Mouse (Mus musculus): ENCODE measurements around the gene Nbas. TPM values are rescaled to one million over a fixed set of nuclear protein-coding genes. Genes with fewer than 3 reads are reported as not detected.

Gene Nbas
- 17.1 and 18.4 TPM in 2 replicates for polyA plus RNA-seq (2016; fragmentation: Nextera tagmentation; extraction: Ambion mirVana)

GRCm38 (mm10) chr12:13268826-13269449 is at the start of gene Nbas:
Nbas (plus strand) TSS chr12:13269133.
- 0 out of 2 replicates have a peak within 1 kb of the TSS, but pooled peaks have one; percentile 45 for H3K27ac ChIP-seq
- ATAC-seq (ENCODE audit: insufficient number of reproducible peaks, insufficient read depth, low FRiP score, low TSS enrichment, low read depth): peak; percentile 86
- H3K9me3 ChIP-seq: no peaks in the 10 kb centered on the region
- peak within 1 kb of the TSS; percentile 86 for H3K4me3 ChIP-seq (replicated peaks)
- 5% methylated on average over 38 of the region's 38 CpGs for WGBS
- H3K9ac ChIP-seq (replicated peaks): peak within 1 kb of the TSS; percentile 81
- H3K4me2 ChIP-seq: peak within 1 kb of the TSS; percentile 87
- H3K27me3 ChIP-seq: no peaks in the 10 kb centered on the region
- H3K4me1 ChIP-seq (replicated peaks): peaks cover 7% of the 10 kb centered on the region; the same call in 1 of the 2 replicates
- no peaks in the 10 kb centered on the region for H3K36me3 ChIP-seq

GRCm38 (mm10) chr12:13242453-13242852 is 26.5 kb upstream of the Nbas start:
- H3K9me3 ChIP-seq: no peaks in the 10 kb centered on the region
- H3K27me3 ChIP-seq: no peaks in the 10 kb centered on the region
- H3K9ac ChIP-seq (replicated peaks): no peak overlapping the region
- H3K4me2 ChIP-seq: no peak overlapping the region
- no peaks in the 10 kb centered on the region for H3K4me1 ChIP-seq (replicated peaks)
- no peak overlapping the region for H3K4me3 ChIP-seq (replicated peaks)
- no peak for ATAC-seq (ENCODE audit: insufficient number of reproducible peaks, insufficient read depth, low FRiP score, low TSS enrichment, low read depth)
- peaks cover 58% of the 10 kb centered on the region for H3K36me3 ChIP-seq
- H3K27ac ChIP-seq: no peak overlapping the region

GRCm38 (mm10) chr12:13248691-13249572 is 20.0 kb upstream of the Nbas start, which contains the start of gene Ddx1:
Ddx1 (minus strand) TSS chr12:13249213.
- 2% methylated on average over 58 of the region's 59 CpGs for WGBS
- Histone ChIP-seq H3K27me3 (no peaks in the 10 kb centered on the region; the same call in 1 of the 2 replicates), H3K36me3 (peaks cover 7% of the 10 kb centered on the region), H3K9ac (replicated peaks) (peak within 1 kb of the TSS; percentile 88), H3K9me3 (no peaks in the 10 kb centered on the region), H3K4me2 (peak within 1 kb of the TSS; percentile 58), H3K4me1 (replicated peaks) (no peaks in the 10 kb centered on the region), H3K4me3 (replicated peaks) (peak within 1 kb of the TSS; percentile 88), H3K27ac (peak within 1 kb of the TSS; percentile 84)
- peak; percentile 69 for ATAC-seq (ENCODE audit: insufficient number of reproducible peaks, insufficient read depth, low FRiP score, low TSS enrichment, low read depth)

GRCm38 (mm10) chr12:13249573-13249919 is 19.4 kb upstream of the Nbas start:
- Histone ChIP-seq H3K36me3 (peaks cover under 1% of the 10 kb centered on the region), H3K27me3 (no peaks in the 10 kb centered on the region; the same call in 1 of the 2 replicates), H3K4me3 (replicated peaks) (peak overlapping the region; percentile 88), H3K4me2 (peak overlapping the region; percentile 58), H3K9ac (replicated peaks) (0 out of 2 replicates have a peak overlapping the region, but pooled peaks have one; percentile 88), H3K4me1 (replicated peaks) (no peaks in the 10 kb centered on the region), H3K27ac (no peak overlapping the region), H3K9me3 (no peaks in the 10 kb centered on the region)
- WGBS: 87% methylated on average over 3 of the region's 3 CpGs
- ATAC-seq (ENCODE audit: insufficient number of reproducible peaks, insufficient read depth, low FRiP score, low TSS enrichment, low read depth): peak; percentile 7; the same call in 1 of the 2 replicates

GRCm38 (mm10) chr12:13255068-13255467 is 13.9 kb upstream of the Nbas start:
- Histone ChIP-seq H3K4me1 (replicated peaks) (no peaks in the 10 kb centered on the region), H3K27me3 (peaks cover 4% of the 10 kb centered on the region; the same call in 1 of the 2 replicates), H3K9ac (replicated peaks) (no peak overlapping the region), H3K4me2 (no peak overlapping the region), H3K4me3 (replicated peaks) (no peak overlapping the region), H3K27ac (no peak overlapping the region), H3K9me3 (no peaks in the 10 kb centered on the region), H3K36me3 (no peaks in the 10 kb centered on the region)
- no peak for ATAC-seq (ENCODE audit: insufficient number of reproducible peaks, insufficient read depth, low FRiP score, low TSS enrichment, low read depth)
- 41% methylated on average over 3 of the region's 3 CpGs for WGBS

- no peak for ATAC-seq (ENCODE audit: insufficient number of reproducible peaks, insufficient read depth, low FRiP score, low TSS enrichment, low read depth)
- 61% methylated on average over 2 of the region's 2 CpGs for WGBS
- Histone ChIP-seq H3K27me3 (peaks cover 4% of the 10 kb centered on the region; the same call in 1 of the 2 replicates), H3K4me1 (replicated peaks) (no peaks in the 10 kb centered on the region), H3K4me2 (no peak overlapping the region), H3K4me3 (replicated peaks) (no peak overlapping the region), H3K36me3 (no peaks in the 10 kb centered on the region), H3K9ac (replicated peaks) (no peak overlapping the region), H3K9me3 (no peaks in the 10 kb centered on the region), H3K27ac (no peak overlapping the region)
Measured at GRCm38 (mm10) chr12:13255701-13256100, 13.2 kb upstream of the Nbas start.

DNA sequence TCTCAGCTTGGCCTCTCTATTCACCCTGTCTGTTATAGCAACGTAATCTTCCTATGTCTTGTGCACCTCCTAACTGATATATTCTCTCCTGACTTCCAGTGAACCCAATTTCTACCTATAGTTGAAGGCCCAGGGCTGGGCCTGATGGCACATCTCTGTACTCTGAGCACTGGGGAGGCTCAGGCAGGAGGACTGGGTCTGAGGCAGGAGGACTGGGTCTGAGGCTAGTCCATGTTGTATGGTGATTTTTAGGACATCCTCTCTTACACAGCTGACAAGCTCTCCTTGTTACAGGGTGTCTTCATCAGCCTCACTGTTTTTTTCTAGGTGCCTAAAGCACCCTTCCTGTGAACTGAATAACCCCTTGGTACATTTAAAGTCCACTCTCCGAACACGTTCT is 521 bp upstream of the Nbas start:
- Histone ChIP-seq H3K9me3 (no peaks in the 10 kb centered on the region), H3K4me2 (peak overlapping the region; percentile 87), H3K27me3 (no peaks in the 10 kb centered on the region), H3K4me3 (replicated peaks) (peak overlapping the region; percentile 86), H3K36me3 (no peaks in the 10 kb centered on the region), H3K27ac (no peak overlapping the region), H3K9ac (replicated peaks) (0 out of 2 replicates have a peak overlapping the region, but pooled peaks have one; percentile 81), H3K4me1 (replicated peaks) (peaks cover 7% of the 10 kb centered on the region; the same call in 1 of the 2 replicates)
- peak; percentile 52 for ATAC-seq (ENCODE audit: insufficient number of reproducible peaks, insufficient read depth, low FRiP score, low TSS enrichment, low read depth)
- 58% methylated on average over 3 of the region's 3 CpGs for WGBS

- no peaks in the 10 kb centered on the region for H3K36me3 ChIP-seq
- peak overlapping the region; percentile 81 for H3K9ac ChIP-seq (replicated peaks)
- 49% methylated on average over 16 of the region's 16 CpGs for WGBS
- no peaks in the 10 kb centered on the region for H3K9me3 ChIP-seq
- H3K4me3 ChIP-seq (replicated peaks): peak overlapping the region; percentile 86
- peaks cover 7% of the 10 kb centered on the region; the same call in 1 of the 2 replicates for H3K4me1 ChIP-seq (replicated peaks)
- no peak overlapping the region for H3K27ac ChIP-seq
- H3K4me2 ChIP-seq: peak overlapping the region; percentile 87
- H3K27me3 ChIP-seq: no peaks in the 10 kb centered on the region
- ATAC-seq (ENCODE audit: insufficient number of reproducible peaks, insufficient read depth, low FRiP score, low TSS enrichment, low read depth): 0 out of 2 replicates have a peak, but pooled peaks have one; percentile 26
Measured at GRCm38 (mm10) chr12:13269570-13270390, 847 bp downstream of the Nbas start.

DNA sequence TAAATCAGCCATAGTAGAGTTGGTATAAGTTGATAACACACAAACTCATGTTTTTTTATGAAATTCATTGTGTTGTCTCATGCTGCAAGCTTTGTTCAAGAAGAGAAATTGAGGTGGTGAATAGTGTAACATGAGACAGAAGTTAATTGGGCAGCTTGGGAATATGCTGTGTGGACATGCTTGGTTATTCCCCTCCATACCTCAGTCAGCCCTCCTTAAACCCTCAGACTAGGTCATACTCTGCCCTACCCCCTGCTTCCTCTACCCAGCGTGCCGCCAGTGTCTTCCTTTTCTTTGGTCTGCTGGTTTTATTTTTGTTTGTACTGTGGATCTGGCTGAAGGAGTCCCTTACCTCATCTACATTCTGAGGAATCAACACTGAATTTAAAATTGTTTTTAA is 22.5 kb downstream of the Nbas start:
- peaks cover 12% of the 10 kb centered on the region; the same call in 1 of the 2 replicates for H3K4me1 ChIP-seq (replicated peaks)
- H3K4me2 ChIP-seq: no peak overlapping the region
- no peak overlapping the region for H3K27ac ChIP-seq
- no peaks in the 10 kb centered on the region for H3K27me3 ChIP-seq
- peaks cover 16% of the 10 kb centered on the region for H3K36me3 ChIP-seq
- 85% methylated on average over 2 of the region's 2 CpGs for WGBS
- no peak overlapping the region for H3K9ac ChIP-seq (replicated peaks)
- H3K4me3 ChIP-seq (replicated peaks): no peak overlapping the region
- no peak for ATAC-seq (ENCODE audit: insufficient number of reproducible peaks, insufficient read depth, low FRiP score, low TSS enrichment, low read depth)
- H3K9me3 ChIP-seq: no peaks in the 10 kb centered on the region

GRCm38 (mm10) chr12:13293421-13293881 is 24.5 kb downstream of the Nbas start:
- Histone ChIP-seq H3K4me1 (replicated peaks) (peaks cover 12% of the 10 kb centered on the region; the same call in 1 of the 2 replicates), H3K27me3 (no peaks in the 10 kb centered on the region), H3K4me3 (replicated peaks) (no peak overlapping the region), H3K27ac (no peak overlapping the region), H3K36me3 (peaks cover 15% of the 10 kb centered on the region), H3K9ac (replicated peaks) (no peak overlapping the region), H3K4me2 (no peak overlapping the region), H3K9me3 (no peaks in the 10 kb centered on the region)
- peak; percentile 42; the same call in 1 of the 2 replicates for ATAC-seq (ENCODE audit: insufficient number of reproducible peaks, insufficient read depth, low FRiP score, low TSS enrichment, low read depth)
- WGBS: 25% methylated on average over 3 of the region's 3 CpGs

Data from limb, embryonic 12.5 days (tissue).